Mouse (Mus musculus) spleen, adult 18-20 months (tissue): ENCODE data around the gene Tex16.

ENCODE experiments used
- DNase-seq, 2 experiments: peaks; one replicate each; pipeline ENCODE4 v3.0.0; 2022; ENCODE audit warnings: mixed read lengths in 2 of 2

Gene Tex16

DNA sequence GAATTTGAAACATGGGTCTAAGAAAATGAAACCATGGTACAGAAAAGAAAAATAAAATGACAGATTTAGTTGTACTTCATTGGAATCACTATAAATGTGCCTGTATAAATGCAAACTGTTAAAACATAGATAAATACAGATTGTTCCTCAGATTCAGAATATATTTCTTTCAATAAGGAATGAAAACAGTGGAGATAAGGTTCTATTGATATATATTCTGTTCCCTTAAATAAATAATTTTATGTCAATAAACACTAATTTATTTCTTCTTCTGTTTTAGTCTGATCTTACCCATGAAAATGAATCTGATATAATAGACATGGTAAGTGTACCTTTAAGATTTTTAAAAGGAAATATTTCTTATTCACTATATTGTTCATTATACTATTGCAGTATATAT is at the start of gene Tex16:
Tex16 (plus strand) TSS at position 301 of the 400 bp plus-strand sequence.
- no peak for DNase-seq

DNA sequence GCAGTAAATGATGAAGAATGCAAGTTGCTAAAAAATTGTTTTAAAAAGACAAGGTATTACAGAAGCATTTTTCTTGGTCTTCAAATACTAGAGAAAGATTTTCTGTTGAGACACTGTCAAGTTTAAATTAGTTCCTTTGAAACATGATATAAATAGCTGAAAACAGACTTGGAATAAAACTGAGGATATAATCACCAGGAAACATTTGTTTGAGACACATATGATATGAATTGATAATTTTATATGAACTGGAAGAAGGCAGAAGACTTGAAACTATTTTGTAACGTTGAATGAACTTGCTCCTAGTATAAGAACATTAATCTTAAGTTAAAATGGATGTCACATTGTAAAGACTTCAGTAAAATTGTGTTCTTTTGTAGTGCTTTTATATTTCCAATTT is 11.1 kb upstream of the Tex16 start:
- no peak for DNase-seq
